Mouse (Mus musculus) kidney, embryonic 14.5 days (tissue): ENCODE measurements around the gene Jtb. TPM values are rescaled to one million over a fixed set of nuclear protein-coding genes. Genes with fewer than 3 reads are reported as not detected.
A peak's percentile ranks its signal among the peaks of the same experiment; 100 is the strongest.

Experiments
- ATAC-seq: fragments of 200-750 bp; cut with Nextera tagmentation; 2 replicates; pipeline ENCODE4 v1.8.0; 2017; ENCODE audit warnings: moderate number of reproducible peaks, mild to moderate bottlenecking, moderate TSS enrichment, moderate library complexity; ENCODE audit not compliant: low FRiP score, low TSS enrichment
- H3K27ac ChIP-seq: fragments of 300-500 bp; sonication (generic); 2 replicates; pipeline ENCODE4 v1.5.1; 2014; ENCODE audit warnings: low read depth, mild to moderate bottlenecking, low read length, moderate library complexity, mixed read lengths
- H3K27me3 ChIP-seq: fragments of 300-500 bp; sonication (generic); 2 replicates; pipeline ENCODE4 v1.6.1; 2014; ENCODE audit warnings: mild to moderate bottlenecking, low read length; ENCODE audit not compliant: control insufficient read depth, insufficient read depth
- H3K36me3 ChIP-seq: fragments of 300-500 bp; sonication (generic); 2 replicates; pipeline ENCODE4 v1.6.1; 2014; ENCODE audit warnings: low read length, mixed read lengths; ENCODE audit not compliant: control insufficient read depth, insufficient read depth
- H3K4me1 ChIP-seq: fragments of 300-500 bp; sonication (generic); 2 replicates; pipeline ENCODE4 v1.6.1; 2014; ENCODE audit warnings: low read length, mixed read lengths; ENCODE audit not compliant: control insufficient read depth, insufficient read depth
- H3K4me2 ChIP-seq: fragments of 300-500 bp; sonication (generic); replicated peaks from 2 replicates; pipeline ENCODE4 v1.6.1; 2014; ENCODE audit warnings: low read depth, mild to moderate bottlenecking, low read length
- H3K4me3 ChIP-seq: fragments of 300-500 bp; sonication (generic); 2 replicates; pipeline ENCODE4 v1.5.1; 2014; ENCODE audit warnings: mild to moderate bottlenecking, low read length
- H3K9ac ChIP-seq: fragments of 300-500 bp; sonication (generic); 2 replicates; pipeline ENCODE4 v1.6.1; 2014; ENCODE audit warnings: low read depth, mild to moderate bottlenecking, low read length, moderate library complexity
- H3K9me3 ChIP-seq: fragments of 300-500 bp; sonication (generic); 2 replicates; pipeline ENCODE4 v1.6.1; 2016; ENCODE audit warnings: low read length; ENCODE audit not compliant: control insufficient read depth
- WGBS: fragments of 180-500 bp; shearing (Covaris S2); extraction: QIAGEN DNeasy Blood & Tissue Kit; methylation state at CpG from one replicate; pipeline ENCODE4 v1.1.7; 2014; 5-methylcytosine and 5-hydroxymethylcytosine counted together
- polyA plus RNA-seq: library from polyadenylated mRNA; unstranded; fragments of >200 nt; fragmentation: Nextera tagmentation; extraction: Ambion mirVana; gene quantifications from 2 replicates; pipeline ENCODE4 v1.2.1, GENCODE M21; 2014

Gene Jtb
- polyA plus RNA-seq, 1 experiment from 2014 or later, result 109 TPM

DNA sequence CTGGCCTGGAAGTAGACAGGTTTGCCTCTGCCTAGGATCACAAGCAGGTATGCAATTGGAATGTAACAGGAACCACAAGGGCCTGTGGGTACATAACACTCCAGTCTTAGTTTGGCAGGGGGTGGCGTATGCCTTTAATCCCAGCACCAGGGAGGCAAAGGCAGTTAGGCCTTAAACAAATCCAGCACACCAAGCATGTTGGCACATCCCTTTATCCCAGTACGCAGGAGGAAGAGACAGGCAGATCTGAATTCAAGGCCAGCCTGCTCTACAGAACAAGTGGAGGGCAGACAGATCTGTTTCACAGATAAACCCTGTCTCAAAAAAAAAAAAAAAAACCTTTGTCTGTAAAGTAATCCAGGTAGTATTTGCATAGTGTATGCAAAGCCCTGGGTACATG, 22.7 kb upstream of the Jtb start:
- H3K4me3 ChIP-seq, result no peak overlapping the region
- peaks cover 51% of the 10 kb centered on the region for H3K36me3 ChIP-seq
- ATAC-seq, result no peak
- H3K4me1 ChIP-seq, result peaks cover 12% of the 10 kb centered on the region
- WGBS, result 89% methylated on average over 2 of the region's 2 CpGs
- no peaks in the 10 kb centered on the region for H3K9me3 ChIP-seq
- H3K27me3 ChIP-seq, result no peaks in the 10 kb centered on the region
- H3K4me2 ChIP-seq, result no peak overlapping the region
- H3K9ac ChIP-seq, result no peak overlapping the region
- H3K27ac ChIP-seq, result no peak overlapping the region

DNA sequence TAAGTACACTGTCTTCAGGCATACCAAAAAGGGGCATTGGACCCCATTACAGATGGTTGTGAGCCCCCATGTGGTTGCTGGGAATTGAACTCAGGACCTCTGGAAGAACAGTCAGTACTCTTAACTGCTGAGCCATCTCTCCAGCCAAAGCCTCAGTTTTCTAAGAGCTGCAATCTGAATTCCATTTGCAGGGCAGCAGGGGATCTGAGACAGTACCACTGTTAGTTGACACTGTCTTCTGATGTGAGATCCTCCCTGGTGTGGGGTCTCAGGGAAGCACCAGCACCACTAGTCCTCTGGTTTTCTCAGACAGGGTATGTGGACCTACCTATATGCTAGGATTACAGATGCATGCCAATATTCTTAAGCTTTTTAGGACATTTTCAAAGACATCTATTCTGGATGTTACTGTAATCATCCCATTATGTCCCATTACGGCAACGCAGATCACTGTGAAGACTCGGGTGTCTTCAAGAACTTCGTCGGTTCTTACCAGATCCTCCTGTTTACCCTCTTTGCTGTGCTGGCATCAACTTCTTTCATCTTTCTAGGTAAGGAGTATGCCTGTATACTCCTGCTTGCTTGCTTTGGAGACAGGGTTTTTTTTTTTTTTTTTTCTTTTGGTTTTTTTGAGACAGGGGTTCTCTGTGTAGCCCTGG, 21.4 kb upstream of the Jtb start:
- Histone ChIP-seq H3K4me2 (no peak overlapping the region), H3K9ac (no peak overlapping the region), H3K4me3 (no peak overlapping the region), H3K27ac (no peak overlapping the region), H3K27me3 (no peaks in the 10 kb centered on the region), H3K4me1 (peaks cover 12% of the 10 kb centered on the region), H3K36me3 (peaks cover 51% of the 10 kb centered on the region), H3K9me3 (no peaks in the 10 kb centered on the region)
- WGBS, result 93% methylated on average over 5 of the region's 5 CpGs
- ATAC-seq, result no peak

DNA sequence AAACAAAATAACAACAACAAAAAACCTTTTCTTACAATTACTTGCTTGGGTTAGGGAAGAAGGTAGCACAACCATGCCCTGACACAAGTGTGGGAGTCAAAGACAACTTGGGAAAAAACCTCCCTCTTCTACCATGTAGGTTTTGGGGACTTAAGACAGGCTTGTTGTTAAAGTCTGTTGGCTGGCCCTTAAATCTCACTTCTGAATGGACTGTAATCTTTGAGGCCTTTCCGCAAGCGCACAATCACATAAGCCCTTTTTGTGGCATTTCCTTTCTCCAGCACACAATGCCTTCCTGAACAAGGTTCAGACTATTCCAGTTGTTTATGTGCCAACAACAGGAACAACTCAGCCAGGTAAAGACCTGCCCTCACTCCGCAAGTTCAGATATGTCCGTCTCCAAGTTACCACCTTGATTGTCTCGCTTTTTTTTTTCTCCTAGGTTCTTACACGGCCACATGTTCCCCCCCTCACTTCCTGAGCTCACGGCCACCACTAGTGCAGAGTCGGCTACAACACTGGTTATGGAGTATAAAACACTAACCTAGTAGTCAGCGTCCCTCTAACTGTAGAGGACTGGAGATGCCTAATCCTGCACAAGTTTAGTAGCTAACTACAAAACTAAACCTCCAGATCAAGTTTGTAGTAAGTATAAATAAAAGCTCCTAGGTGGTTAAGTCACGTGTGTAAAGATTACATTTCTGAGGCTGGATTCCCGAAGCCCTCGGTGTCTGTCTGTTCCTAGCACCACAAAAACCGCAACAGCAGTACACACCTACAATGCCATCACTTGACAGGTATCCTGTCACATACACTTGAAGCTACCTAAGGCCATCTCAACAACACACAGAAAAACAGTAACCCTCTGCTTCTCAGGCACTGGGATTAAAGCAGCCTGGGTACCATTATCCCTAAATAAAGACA, 19.7 kb upstream of the Jtb start:
- ATAC-seq, result no peak
- Histone ChIP-seq H3K9me3 (no peaks in the 10 kb centered on the region), H3K4me1 (peaks cover 12% of the 10 kb centered on the region), H3K4me2 (peak overlapping the region; percentile 89), H3K4me3 (peak overlapping the region; percentile 95), H3K9ac (peak overlapping the region; percentile 91; the same call in 1 of the 2 replicates), H3K27me3 (no peaks in the 10 kb centered on the region), H3K27ac (no peak overlapping the region), H3K36me3 (peaks cover 51% of the 10 kb centered on the region)
- 79% methylated on average over 13 of the region's 13 CpGs for WGBS

DNA sequence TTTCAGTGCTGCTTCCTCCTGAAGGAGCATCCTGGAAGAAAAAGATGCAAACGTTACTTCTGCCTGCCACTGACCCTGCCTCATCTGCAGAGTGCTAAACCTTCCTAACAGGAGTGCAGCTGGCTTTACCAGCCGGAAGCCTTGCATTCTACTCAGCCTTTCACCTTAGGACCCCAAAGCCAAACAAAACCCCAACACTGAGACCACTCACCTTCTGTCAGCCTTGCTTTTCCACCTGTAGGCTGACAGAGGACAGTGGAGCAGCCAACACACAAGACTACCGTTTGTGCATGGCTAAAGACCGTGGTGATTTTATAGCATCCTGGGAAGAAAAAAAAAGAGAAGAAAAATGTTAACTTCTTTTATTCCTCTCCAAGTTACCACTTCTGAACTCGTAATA, 18.7 kb upstream of the Jtb start:
- no peak for ATAC-seq
- peaks cover 12% of the 10 kb centered on the region for H3K4me1 ChIP-seq
- H3K27me3 ChIP-seq, result no peaks in the 10 kb centered on the region
- H3K27ac ChIP-seq, result no peak overlapping the region; the same call in 1 of the 2 replicates
- peak overlapping the region; percentile 95 for H3K4me3 ChIP-seq
- H3K9me3 ChIP-seq, result no peaks in the 10 kb centered on the region
- WGBS, result 5% methylated on average over 5 of the region's 5 CpGs
- peaks cover 48% of the 10 kb centered on the region for H3K36me3 ChIP-seq
- peak overlapping the region; percentile 91 for H3K9ac ChIP-seq
- H3K4me2 ChIP-seq, result peak overlapping the region; percentile 89

DNA sequence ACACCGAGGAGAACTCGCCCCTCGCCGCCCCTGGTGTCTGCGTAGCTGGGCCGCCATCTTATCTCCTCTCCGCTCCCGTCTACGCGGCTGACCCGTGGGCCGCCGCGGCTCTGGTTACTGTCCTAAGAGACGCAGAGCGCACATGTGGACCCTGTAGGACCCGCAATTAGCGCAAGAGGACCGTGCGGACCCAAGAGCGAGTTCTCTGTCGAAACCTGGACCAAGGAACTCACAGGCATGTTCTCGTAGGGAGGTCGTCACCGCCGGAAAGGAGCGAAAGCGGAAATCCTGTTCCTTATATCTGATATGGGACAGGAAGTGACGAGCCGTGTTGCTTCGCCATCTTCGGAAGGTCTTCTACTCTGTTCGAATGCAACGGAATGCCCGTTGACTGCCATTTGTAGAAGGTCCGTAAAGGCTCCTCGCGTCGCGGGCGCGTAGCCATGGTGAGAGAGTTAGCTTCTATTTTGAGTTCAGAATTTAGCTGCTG, 18.0 kb upstream of the Jtb start, which contains the start of the genes Rps27 and Rab13:
Gene Rps27, minus strand, starts transcription at position 275 of the 490 bp plus-strand sequence.
Gene Rab13, plus strand, starts transcription at position 319 of the 490 bp plus-strand sequence.
- peaks cover 41% of the 10 kb centered on the region for H3K36me3 ChIP-seq
- peak within 1 kb of the TSS; percentile 95 for H3K4me3 ChIP-seq
- peak within 1 kb of the TSS; percentile 91 for H3K9ac ChIP-seq
- WGBS, result under 1% methylated on average over 42 of the region's 42 CpGs
- H3K27me3 ChIP-seq, result no peaks in the 10 kb centered on the region
- peak; percentile 93 for ATAC-seq
- no peaks in the 10 kb centered on the region for H3K9me3 ChIP-seq
- H3K4me1 ChIP-seq, result peaks cover 12% of the 10 kb centered on the region
- H3K4me2 ChIP-seq, result peak within 1 kb of the TSS; percentile 89
- H3K27ac ChIP-seq, result peak within 1 kb of the TSS; percentile 91

DNA sequence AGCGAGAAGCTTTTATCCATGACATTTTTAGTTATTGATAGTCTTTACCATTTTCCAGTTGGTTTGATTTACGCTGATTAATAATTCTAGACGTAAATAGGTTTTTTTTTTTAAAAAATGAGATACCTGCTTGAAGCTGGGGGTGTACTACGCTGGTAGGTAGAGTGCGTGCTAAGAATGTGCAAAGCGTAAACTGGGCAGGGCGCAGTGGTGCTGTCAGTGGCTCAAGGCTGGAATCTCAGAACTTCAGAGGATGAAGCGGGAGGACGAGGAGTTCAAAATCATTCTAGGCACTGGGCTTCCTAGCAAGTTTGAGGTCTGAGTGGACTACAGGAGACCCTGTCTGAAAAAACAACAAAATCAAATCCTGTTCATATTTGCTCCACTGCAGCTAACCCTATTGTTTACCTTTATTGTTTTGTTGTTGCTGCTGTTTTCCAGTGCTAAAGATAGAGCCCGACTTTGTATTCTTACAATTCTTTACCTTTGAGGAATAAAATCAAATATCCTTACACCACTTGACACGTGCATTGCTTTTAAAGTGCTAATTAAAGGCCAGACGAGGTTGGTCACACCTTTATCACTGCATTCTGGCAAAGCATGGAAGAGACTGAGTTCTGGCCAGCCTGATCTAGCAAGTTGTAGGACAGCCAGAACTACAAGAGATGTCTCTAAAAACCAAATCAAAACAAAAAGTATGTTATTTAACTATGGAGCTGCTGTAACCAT, 17.3 kb upstream of the Jtb start:
- ATAC-seq, result peak; percentile 67; the same call in 1 of the 2 replicates
- peaks cover 12% of the 10 kb centered on the region for H3K4me1 ChIP-seq
- peak overlapping the region; percentile 54 for H3K4me2 ChIP-seq
- peaks cover 34% of the 10 kb centered on the region for H3K36me3 ChIP-seq
- H3K9ac ChIP-seq, result peak overlapping the region; percentile 37; the same call in 1 of the 2 replicates
- H3K27ac ChIP-seq, result no peak overlapping the region
- peak overlapping the region; percentile 95 for H3K4me3 ChIP-seq
- H3K9me3 ChIP-seq, result no peaks in the 10 kb centered on the region
- 15% methylated on average over 12 of the region's 12 CpGs for WGBS
- H3K27me3 ChIP-seq, result no peaks in the 10 kb centered on the region

DNA sequence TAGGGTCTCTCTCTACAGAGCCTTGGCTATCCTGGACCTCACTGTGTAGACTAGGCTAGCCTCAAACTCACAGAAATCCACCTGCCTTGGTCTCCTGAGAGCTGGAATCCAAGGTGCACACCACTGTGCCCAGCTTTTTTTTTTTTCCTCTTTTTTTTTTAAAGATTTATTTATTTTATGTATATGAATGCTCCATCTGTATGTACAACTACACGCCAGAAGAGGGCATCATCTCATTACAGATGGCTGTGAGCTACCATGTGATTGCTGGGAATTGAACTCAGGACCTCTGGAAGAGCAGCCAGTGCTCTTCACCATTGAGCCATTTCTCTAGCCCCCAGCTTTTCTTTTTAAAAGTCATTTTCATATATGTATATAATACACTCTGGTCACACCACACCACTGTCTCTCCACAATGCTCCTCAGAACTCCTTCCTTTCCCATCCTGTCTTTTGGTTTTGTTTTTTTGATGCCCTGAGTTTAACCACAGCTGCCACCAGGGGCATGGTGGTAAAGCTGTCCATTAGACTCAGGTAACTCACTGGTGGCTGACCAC, 15.5 kb upstream of the Jtb start:
- Histone ChIP-seq H3K36me3 (peaks cover 17% of the 10 kb centered on the region), H3K9me3 (no peaks in the 10 kb centered on the region)

DNA sequence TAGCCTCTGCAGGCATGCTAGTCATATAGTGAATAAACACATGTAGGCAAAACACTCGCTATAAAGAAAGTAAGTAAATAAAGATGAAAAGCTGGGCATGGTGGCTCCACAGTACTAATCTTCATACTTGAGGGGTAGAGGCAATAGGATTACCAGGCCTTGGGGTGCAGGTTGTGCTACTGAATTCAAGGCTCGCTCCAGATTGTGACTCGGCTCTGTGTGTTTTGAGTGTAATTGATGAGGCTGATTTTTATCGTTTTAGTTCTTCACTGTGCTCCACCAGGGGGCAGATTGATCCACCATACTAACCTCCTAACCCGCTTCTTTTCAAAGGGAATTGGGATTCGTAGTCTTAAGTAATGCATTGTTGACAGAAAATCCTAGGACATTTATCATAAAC, 11.3 kb upstream of the Jtb start:
- peak overlapping the region; percentile 58 for H3K4me3 ChIP-seq
- peak overlapping the region; percentile 69 for H3K9ac ChIP-seq
- no peaks in the 10 kb centered on the region for H3K9me3 ChIP-seq
- peaks cover 9% of the 10 kb centered on the region; the same call in 1 of the 2 replicates for H3K4me1 ChIP-seq
- H3K4me2 ChIP-seq, result peak overlapping the region; percentile 69
- peak overlapping the region; percentile 90 for H3K27ac ChIP-seq
- 11% methylated on average over 6 of the region's 6 CpGs for WGBS
- H3K36me3 ChIP-seq, result peaks cover 10% of the 10 kb centered on the region
- no peaks in the 10 kb centered on the region for H3K27me3 ChIP-seq
- ATAC-seq, result peak; percentile 36; the same call in 1 of the 2 replicates

More for the DNA sequence above, 15.5 kb upstream of the Jtb start:
- no peak for ATAC-seq
- Histone ChIP-seq H3K4me2 (no peak overlapping the region), H3K9ac (no peak overlapping the region), H3K27me3 (no peaks in the 10 kb centered on the region), H3K4me1 (peaks cover 12% of the 10 kb centered on the region), H3K4me3 (no peak overlapping the region), H3K27ac (no peak overlapping the region)
- WGBS, result 66% methylated on average over 1 of the region's 1 CpGs
